Mouse (Mus musculus): Measurements from ENCODE around the gene Galnt9. TPM values are rescaled to one million over a fixed set of nuclear protein-coding genes. Genes with fewer than 3 reads are reported as not detected.

Gene Galnt9
- total RNA-seq, 1 experiment from 2014 or later, result 3.7 TPM

DNA sequence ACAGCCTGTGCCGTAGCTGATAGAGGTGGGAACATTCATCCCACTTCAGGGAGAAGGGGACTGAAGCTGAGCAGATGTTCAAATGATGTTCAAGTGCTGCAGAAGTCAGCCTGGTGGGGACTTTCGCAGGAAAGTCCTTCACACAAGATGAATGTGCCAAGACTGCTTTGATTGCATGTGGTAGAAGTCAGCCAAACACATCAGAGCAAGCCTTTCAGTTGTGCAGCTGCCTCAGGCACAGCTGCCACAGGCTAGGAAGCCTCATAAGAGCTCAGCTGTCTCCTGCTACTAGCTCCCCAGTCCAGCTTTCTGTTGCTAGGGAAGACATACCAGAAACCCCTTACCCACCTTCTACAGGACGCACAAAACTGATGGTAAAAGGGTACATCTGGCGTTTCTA is 17.6 kb upstream of the Galnt9 start:
- ATAC-seq (replicated peaks; ENCODE audit: insufficient number of reproducible peaks, low FRiP score, low TSS enrichment, poor library complexity, severe bottlenecking), result no peak

DNA sequence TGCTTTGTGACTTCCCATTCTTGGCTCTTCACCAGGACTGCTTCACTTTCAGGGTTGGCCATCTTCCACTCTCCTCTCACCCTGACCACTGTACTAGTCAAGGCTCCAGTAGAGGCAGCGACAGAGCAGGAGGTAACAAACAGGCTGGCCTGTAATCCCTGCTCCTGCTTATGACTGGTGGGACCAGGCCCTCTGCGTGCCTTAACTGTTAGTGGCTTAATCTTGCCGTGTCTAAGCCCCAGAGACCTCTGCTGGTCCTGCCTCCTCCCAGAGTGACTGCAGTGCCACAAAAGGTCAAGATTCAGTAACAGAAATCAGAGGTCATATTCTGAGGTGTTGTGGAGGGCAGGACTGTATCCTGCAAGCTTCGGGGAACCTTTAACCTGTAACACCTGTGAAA is 13.1 kb upstream of the Galnt9 start:
- ATAC-seq (replicated peaks; ENCODE audit: insufficient number of reproducible peaks, low FRiP score, low TSS enrichment, poor library complexity, severe bottlenecking), result no peak

DNA sequence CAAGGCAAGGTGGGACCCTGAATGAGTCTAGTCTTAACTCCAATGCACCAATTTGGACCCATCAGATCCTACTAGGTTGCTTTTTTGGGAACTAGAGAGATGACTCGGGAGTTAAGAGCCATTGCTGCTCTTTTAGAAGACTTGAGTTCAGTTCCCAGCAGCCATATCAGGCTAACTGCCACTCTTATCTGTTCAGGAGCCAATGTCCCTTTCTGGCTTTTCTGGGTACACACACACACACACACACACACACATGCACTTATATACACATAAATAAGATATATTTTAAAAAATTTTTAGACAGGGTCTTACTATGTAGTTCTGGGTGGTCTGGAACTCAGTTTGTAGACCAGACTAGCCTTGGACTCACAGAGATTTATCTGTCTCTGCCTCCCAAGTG is 9.8 kb upstream of the Galnt9 start:
- no peak for ATAC-seq (replicated peaks; ENCODE audit: insufficient number of reproducible peaks, low FRiP score, low TSS enrichment, poor library complexity, severe bottlenecking)

GRCm38 (mm10) chr5:110535964-110536363 is 8.2 kb upstream of the Galnt9 start:
- no peak for ATAC-seq (replicated peaks; ENCODE audit: insufficient number of reproducible peaks, low FRiP score, low TSS enrichment, poor library complexity, severe bottlenecking)

GRCm38 (mm10) chr5:110540947-110541346 is 3.2 kb upstream of the Galnt9 start:
- no peak for ATAC-seq (replicated peaks; ENCODE audit: insufficient number of reproducible peaks, low FRiP score, low TSS enrichment, poor library complexity, severe bottlenecking)

GRCm38 (mm10) chr5:110541456-110541855 is 2.7 kb upstream of the Galnt9 start:
- ATAC-seq (replicated peaks; ENCODE audit: insufficient number of reproducible peaks, low FRiP score, low TSS enrichment, poor library complexity, severe bottlenecking), result no peak

GRCm38 (mm10) chr5:110544691-110545069 is 525 bp downstream of the Galnt9 start:
- ATAC-seq (replicated peaks; ENCODE audit: insufficient number of reproducible peaks, low FRiP score, low TSS enrichment, poor library complexity, severe bottlenecking), result no peak

DNA sequence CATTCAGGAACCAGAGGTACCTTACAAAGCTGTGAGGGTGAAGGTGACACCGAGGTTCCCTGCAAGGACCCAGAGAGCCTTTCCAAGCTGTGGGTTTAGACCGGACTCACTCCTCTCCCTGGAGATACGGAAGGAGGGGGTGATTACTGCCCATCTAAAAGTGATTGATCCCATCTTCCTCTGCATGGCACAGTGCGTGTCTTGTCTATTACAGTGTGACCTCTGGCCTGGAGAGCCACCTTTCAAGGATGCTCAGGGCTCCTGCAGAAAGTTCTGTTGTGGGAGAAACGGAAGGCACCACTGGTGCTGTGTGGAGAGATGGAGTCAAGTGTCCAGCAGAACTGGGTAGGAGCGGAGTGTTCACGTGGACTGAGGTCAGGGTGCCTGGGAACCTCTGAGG is 1.2 kb downstream of the Galnt9 start:
- no peak for ATAC-seq (replicated peaks; ENCODE audit: insufficient number of reproducible peaks, low FRiP score, low TSS enrichment, poor library complexity, severe bottlenecking)

GRCm38 (mm10) chr5:110546136-110546535 is 2.0 kb downstream of the Galnt9 start:
- ATAC-seq (replicated peaks; ENCODE audit: insufficient number of reproducible peaks, low FRiP score, low TSS enrichment, poor library complexity, severe bottlenecking), result no peak

DNA sequence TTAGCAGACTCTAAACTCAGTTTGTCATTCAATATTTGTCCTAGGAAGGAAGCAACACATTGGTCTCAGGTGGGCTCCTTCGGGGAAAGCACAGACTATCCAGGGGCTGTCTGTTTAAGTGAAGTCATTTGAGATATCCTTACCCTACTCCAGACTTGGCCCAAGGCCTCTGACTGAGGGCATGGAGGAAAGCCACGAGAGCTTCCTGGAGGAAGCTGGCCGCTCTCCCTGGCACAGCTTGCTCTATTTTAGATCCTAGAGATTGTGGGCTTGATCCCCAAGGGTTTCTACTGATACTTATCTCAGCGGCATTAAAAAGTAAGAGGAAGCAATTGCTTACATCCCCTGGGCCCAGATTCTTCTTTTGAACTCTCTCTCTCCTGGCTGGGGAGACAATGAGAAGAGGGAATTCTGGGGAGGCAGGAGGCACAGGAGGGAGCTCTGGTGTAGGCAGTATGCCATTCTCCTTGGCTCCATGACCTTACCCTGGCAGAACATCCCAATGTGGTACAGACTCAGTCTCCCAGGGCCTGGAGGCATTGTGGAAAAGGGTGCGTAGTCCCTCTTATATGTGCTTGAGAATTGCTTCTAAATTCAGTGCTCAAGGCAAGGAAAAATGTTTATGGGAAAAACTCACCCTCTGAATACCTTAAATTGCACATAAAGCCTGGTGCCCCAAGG is 2.7 kb downstream of the Galnt9 start:
- no peak for ATAC-seq (replicated peaks; ENCODE audit: insufficient number of reproducible peaks, low FRiP score, low TSS enrichment, poor library complexity, severe bottlenecking)

- no peak for ATAC-seq (replicated peaks; ENCODE audit: insufficient number of reproducible peaks, low FRiP score, low TSS enrichment, poor library complexity, severe bottlenecking)
Measured at GRCm38 (mm10) chr5:110548446-110548845, 4.3 kb downstream of the Galnt9 start.

DNA sequence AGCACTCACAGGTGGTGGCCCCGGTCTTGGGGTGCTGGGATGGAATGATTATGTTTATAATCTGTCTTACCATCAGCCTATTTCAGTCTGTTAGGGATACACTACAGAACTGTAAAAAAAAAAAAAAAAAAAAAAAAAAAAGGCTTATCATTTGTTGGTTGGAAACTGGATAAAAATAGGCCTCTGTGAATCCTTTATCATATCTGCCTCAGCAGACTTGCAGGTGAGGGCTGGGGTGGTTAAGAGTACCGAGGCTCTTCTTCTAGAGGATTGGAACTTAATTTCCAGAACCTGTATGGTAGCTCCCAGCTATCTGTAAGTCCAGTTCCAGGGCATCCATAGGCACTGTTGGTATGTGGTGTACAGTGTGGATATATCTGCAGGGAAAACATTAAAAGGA is 6.0 kb downstream of the Galnt9 start:
- no peak for ATAC-seq (replicated peaks; ENCODE audit: insufficient number of reproducible peaks, low FRiP score, low TSS enrichment, poor library complexity, severe bottlenecking)

- no peak for ATAC-seq (replicated peaks; ENCODE audit: insufficient number of reproducible peaks, low FRiP score, low TSS enrichment, poor library complexity, severe bottlenecking)
Measured at GRCm38 (mm10) chr5:110550841-110551240, 6.7 kb downstream of the Galnt9 start.

GRCm38 (mm10) chr5:110552005-110552404 is 7.8 kb downstream of the Galnt9 start:
- no peak for ATAC-seq (replicated peaks; ENCODE audit: insufficient number of reproducible peaks, low FRiP score, low TSS enrichment, poor library complexity, severe bottlenecking)

DNA sequence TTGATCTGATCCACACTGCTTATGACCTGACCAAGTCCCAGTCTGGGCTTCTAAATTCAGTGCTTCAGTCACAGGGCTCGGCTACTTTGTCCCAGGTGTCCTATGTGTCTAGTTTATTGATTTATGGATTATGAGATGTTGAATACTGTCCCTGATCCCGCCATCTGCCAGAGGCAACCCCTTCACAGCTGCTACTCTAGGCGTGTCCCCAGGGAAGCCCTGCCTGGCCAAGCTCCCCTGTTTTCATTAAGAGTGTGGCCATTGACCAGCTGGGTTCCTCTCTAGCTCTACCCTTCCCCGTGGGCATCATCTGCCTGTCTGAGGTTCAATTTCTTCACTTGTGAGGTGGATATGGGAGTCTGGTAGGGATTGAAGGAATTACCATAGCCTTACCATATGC is 9.2 kb downstream of the Galnt9 start:
- ATAC-seq (replicated peaks; ENCODE audit: insufficient number of reproducible peaks, low FRiP score, low TSS enrichment, poor library complexity, severe bottlenecking), result no peak

- ATAC-seq (replicated peaks; ENCODE audit: insufficient number of reproducible peaks, low FRiP score, low TSS enrichment, poor library complexity, severe bottlenecking), result no peak
Measured at GRCm38 (mm10) chr5:110555198-110555597, 11.0 kb downstream of the Galnt9 start.

- no peak for ATAC-seq (replicated peaks; ENCODE audit: insufficient number of reproducible peaks, low FRiP score, low TSS enrichment, poor library complexity, severe bottlenecking)
Measured at GRCm38 (mm10) chr5:110558368-110558767, 14.2 kb downstream of the Galnt9 start.

DNA sequence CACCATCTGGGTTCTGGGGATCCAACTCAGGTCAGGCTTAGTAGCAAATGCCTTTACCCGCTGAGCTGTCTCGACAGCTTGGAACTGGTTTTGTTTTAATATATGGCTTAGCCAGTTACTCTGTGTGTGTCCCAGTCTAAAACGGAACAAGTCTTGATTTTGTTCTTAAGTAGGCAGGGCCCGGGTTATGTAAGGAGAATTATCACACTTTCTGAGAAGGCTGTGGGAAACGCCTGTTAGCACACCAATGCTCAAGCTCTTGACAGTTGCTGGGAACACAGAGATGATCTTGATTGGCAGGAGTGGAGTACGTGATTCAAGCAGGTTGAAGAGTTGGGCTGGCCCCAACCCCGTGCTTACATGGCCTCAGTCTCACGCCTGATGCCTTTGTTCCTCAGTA is 15.5 kb downstream of the Galnt9 start:
- no peak for ATAC-seq (replicated peaks; ENCODE audit: insufficient number of reproducible peaks, low FRiP score, low TSS enrichment, poor library complexity, severe bottlenecking)

- no peak for ATAC-seq (replicated peaks; ENCODE audit: insufficient number of reproducible peaks, low FRiP score, low TSS enrichment, poor library complexity, severe bottlenecking)
Measured at GRCm38 (mm10) chr5:110562741-110563326, 18.7 kb downstream of the Galnt9 start.

GRCm38 (mm10) chr5:110564986-110565644 is 21.0 kb downstream of the Galnt9 start:
- ATAC-seq (replicated peaks; ENCODE audit: insufficient number of reproducible peaks, low FRiP score, low TSS enrichment, poor library complexity, severe bottlenecking), result no peak
